ENCODE assay signal across 11 mouse cellular contexts in genomic region chr8:106378501-106379048, GRCm38 (mm10). TPM values are rescaled to one million over a fixed set of nuclear protein-coding genes. Genes with fewer than 3 reads are reported as not detected.
DNase-seq lines count a peak whose midpoint lies in the region; ATAC-seq lines count a peak whose summit lies in the region.
"Had no signal": no experiment of that assay in that cellular context is flagged by ENCODE, and none has a peak within 500 bp of the region (broad histone marks: within the 10 kb centered on the region; RNA-seq: fewer than 3 reads in every experiment).

No protein-coding gene starts in this region.

- H3K4me2 ChIP-seq in intestine, embryonic 15.5 days (replicated peaks) = no peak overlapping the region
- H3K4me2 ChIP-seq: forebrain, embryonic 13.5 days; hindbrain, embryonic 15.5 days had no signal

- H3K9me3 ChIP-seq in intestine, embryonic 15.5 days = no peaks in the 10 kb centered on the region
- H3K9me3 ChIP-seq: forebrain, embryonic 13.5 days; hindbrain, embryonic 15.5 days had no signal

- H3K9ac ChIP-seq in intestine, embryonic 15.5 days = no peak overlapping the region
- H3K9ac ChIP-seq: forebrain, embryonic 13.5 days; hindbrain, embryonic 15.5 days had no signal

- peak; percentile 45; the same call in 1 of the 2 replicates for ATAC-seq in cerebellum, adult (ENCODE audit: insufficient number of reproducible peaks, low FRiP score, low TSS enrichment)
- peak; percentile 91 for ATAC-seq in intestine, embryonic 15.5 days
- no peak for ATAC-seq in megakaryocyte-erythroid progenitor cell, adult 5-6 weeks (replicated peaks; ENCODE audit: low FRiP score, low TSS enrichment, poor library complexity, severe bottlenecking)
- ATAC-seq: forebrain, embryonic 13.5 days had no signal

- no peak for DNase-seq in cerebellum, adult 9-10 months
- DNase-seq in 3T3-L1 (ENCODE audit: low read depth, low spot score) = peak; percentile 53
- peak; percentile 56 for DNase-seq in heart, adult 8-10 months (ENCODE audit: low spot score)
- DNase-seq in spleen, postnatal 10 days (ENCODE audit: low spot score in 2 of 2) = no peak
- DNase-seq in embryo, embryonic 9.5 days (ENCODE audit: extremely low spot score) = no peak
- DNase-seq: layer of hippocampus, postnatal 36 days had no signal

- H3K4me3 ChIP-seq in intestine, embryonic 15.5 days (replicated peaks) = no peak overlapping the region
- H3K4me3 ChIP-seq: forebrain, embryonic 13.5 days; hindbrain, embryonic 15.5 days had no signal

- H3K27ac ChIP-seq in intestine, embryonic 15.5 days = peak overlapping the region; percentile 41; the same call in 1 of the 2 replicates
- H3K27ac ChIP-seq: forebrain, embryonic 13.5 days; hindbrain, embryonic 15.5 days had no signal

- H3K36me3 ChIP-seq in intestine, embryonic 15.5 days = no peaks in the 10 kb centered on the region
- H3K36me3 ChIP-seq: hindbrain, embryonic 15.5 days had no signal

- 33% methylated on average over 6 of the region's 7 CpGs for WGBS in intestine, embryonic 15.5 days

- H3K27me3 ChIP-seq in intestine, embryonic 15.5 days (replicated peaks) = no peaks in the 10 kb centered on the region
- H3K27me3 ChIP-seq: forebrain, embryonic 13.5 days; hindbrain, embryonic 15.5 days had no signal

- H3K4me1 ChIP-seq in intestine, embryonic 15.5 days (replicated peaks) = peaks cover 4% of the 10 kb centered on the region; the same call in 1 of the 2 replicates

RNA-seq across cellular contexts. Expression of gene Zfp90, which starts 36.6 kb away (rescaled TPM):
- total RNA-seq in heart, adult 8-10 months (2022) = 1 to 10 TPM; 2.2 to 3.6 (median 3.1) TPM
- polyA plus RNA-seq in intestine, embryonic 15.5 days (2015; fragmentation: Nextera tagmentation; extraction: Ambion mirVana) = 13.9 and 15.3 TPM in 2 replicates
- total RNA-seq in megakaryocyte-erythroid progenitor cell, adult 5-6 weeks (2014; fragmentation: Nextera tagmentation) = 5.7 and 9.5 TPM in 2 replicates
- 5.3 and 9.1 TPM in 2 replicates for total RNA-seq in megakaryocyte-erythroid progenitor cell, adult 5-6 weeks (2017)

RNA-seq across cellular contexts. Expression of gene Smpd3, which starts 40.8 kb away (rescaled TPM):
- total RNA-seq in heart, adult 8-10 months (2022) = 1 to 10 TPM; 2.5 to 3.2 (median 2.6) TPM
- polyA plus RNA-seq in intestine, embryonic 15.5 days (2015; fragmentation: Nextera tagmentation; extraction: Ambion mirVana) = 21.8 and 22.3 TPM in 2 replicates
- total RNA-seq in megakaryocyte-erythroid progenitor cell, adult 5-6 weeks (2014; fragmentation: Nextera tagmentation) = 0.07 TPM in 1 of 2 replicates, not detected in the other
- not detected in 2 replicates for total RNA-seq in megakaryocyte-erythroid progenitor cell, adult 5-6 weeks (2017)

Comparison
In these comparisons a context has a peak if more than half of its experiments do, and no peak if none do; other contexts are left out.
1. DNase-seq: peak in 3T3-L1 (single experiment) and heart, adult 8-10 months (single experiment); none in cerebellum, adult 9-10 months (single experiment), spleen, postnatal 10 days (0 of 2) and embryo, embryonic 9.5 days (single experiment).